ENCODE assay signal across 18 mouse cellular contexts in the genomic region with DNA sequence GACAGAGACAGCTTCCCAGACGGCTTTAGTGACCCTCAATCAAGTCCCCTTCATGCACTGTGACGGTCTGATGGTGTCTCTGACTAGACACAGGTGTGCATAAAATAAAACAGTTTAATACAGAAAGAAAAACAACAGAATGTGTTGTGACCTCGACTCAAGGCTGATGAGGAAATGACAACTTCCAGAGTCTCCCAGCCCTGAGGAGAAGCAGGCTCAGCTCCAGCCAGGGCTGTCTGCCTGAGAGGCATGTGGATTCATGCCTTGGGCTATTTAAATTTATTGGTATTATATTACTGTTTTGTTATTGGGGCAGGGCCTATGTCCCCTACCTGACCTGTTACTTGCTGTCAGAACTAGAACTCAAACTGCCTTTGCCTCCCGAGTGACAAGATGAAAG.
"Had no signal": no experiment of that assay in that cellular context is flagged by ENCODE, and none has a peak within 500 bp of the region (broad histone marks: within the 10 kb centered on the region; RNA-seq: fewer than 3 reads in every experiment).

No protein-coding gene starts in this region.

- H3K27ac ChIP-seq: liver, embryonic 14.5 days; neural tube, embryonic 12.5 days; neural tube, embryonic 15.5 days; stomach, postnatal 0 days had no signal

- H3K4me3 ChIP-seq: megakaryocyte, embryonic 14.5 days; neural tube, embryonic 12.5 days; neural tube, embryonic 15.5 days had no signal

- DNase-seq: kidney, adult 9 months; kidney, postnatal 14 days; kidney, postnatal 4 days; left cerebral cortex, postnatal 4 days; liver, postnatal 0 days; lung, embryonic 14.5 days; midbrain, embryonic 14.5 days; right cerebral cortex, adult 18-20 months; right cerebral cortex, postnatal 14 days; right cerebral cortex, postnatal 4 days; thymus, adult 2 months; thymus, postnatal 14 days; thymus, postnatal 4 days had no signal
